Mouse (Mus musculus) kidney, embryonic 14.5 days (tissue): ENCODE data around the gene Inpp5k. TPM values are rescaled to one million over a fixed set of nuclear protein-coding genes. Genes with fewer than 3 reads are reported as not detected.

Experiments used
- ATAC-seq: fragments of 200-750 bp; cut with Nextera tagmentation; 2 replicates; pipeline ENCODE4 v1.8.0; 2017; ENCODE audit warnings: moderate number of reproducible peaks, mild to moderate bottlenecking, moderate TSS enrichment, moderate library complexity; ENCODE audit not compliant: low FRiP score, low TSS enrichment
- H3K27ac ChIP-seq: fragments of 300-500 bp; sonication (generic); 2 replicates; pipeline ENCODE4 v1.5.1; 2014; ENCODE audit warnings: low read depth, mild to moderate bottlenecking, low read length, moderate library complexity, mixed read lengths
- H3K27me3 ChIP-seq: fragments of 300-500 bp; sonication (generic); 2 replicates; pipeline ENCODE4 v1.6.1; 2014; ENCODE audit warnings: mild to moderate bottlenecking, low read length; ENCODE audit not compliant: control insufficient read depth, insufficient read depth
- H3K36me3 ChIP-seq: fragments of 300-500 bp; sonication (generic); 2 replicates; pipeline ENCODE4 v1.6.1; 2014; ENCODE audit warnings: low read length, mixed read lengths; ENCODE audit not compliant: control insufficient read depth, insufficient read depth
- H3K4me1 ChIP-seq: fragments of 300-500 bp; sonication (generic); 2 replicates; pipeline ENCODE4 v1.6.1; 2014; ENCODE audit warnings: low read length, mixed read lengths; ENCODE audit not compliant: control insufficient read depth, insufficient read depth
- H3K4me2 ChIP-seq: fragments of 300-500 bp; sonication (generic); replicated peaks from 2 replicates; pipeline ENCODE4 v1.6.1; 2014; ENCODE audit warnings: low read depth, mild to moderate bottlenecking, low read length
- H3K4me3 ChIP-seq: fragments of 300-500 bp; sonication (generic); 2 replicates; pipeline ENCODE4 v1.5.1; 2014; ENCODE audit warnings: mild to moderate bottlenecking, low read length
- H3K9ac ChIP-seq: fragments of 300-500 bp; sonication (generic); 2 replicates; pipeline ENCODE4 v1.6.1; 2014; ENCODE audit warnings: low read depth, mild to moderate bottlenecking, low read length, moderate library complexity
- H3K9me3 ChIP-seq: fragments of 300-500 bp; sonication (generic); 2 replicates; pipeline ENCODE4 v1.6.1; 2016; ENCODE audit warnings: low read length; ENCODE audit not compliant: control insufficient read depth
- WGBS: fragments of 180-500 bp; shearing (Covaris S2); extraction: QIAGEN DNeasy Blood & Tissue Kit; methylation state at CpG from one replicate; pipeline ENCODE4 v1.1.7; 2014; 5-methylcytosine and 5-hydroxymethylcytosine counted together
- polyA plus RNA-seq: library from polyadenylated mRNA; unstranded; fragments of >200 nt; fragmentation: Nextera tagmentation; extraction: Ambion mirVana; gene quantifications from 2 replicates; pipeline ENCODE4 v1.2.1, GENCODE M21; 2014

The Inpp5k gene
- 24.9 and 30.1 TPM in 2 replicates for polyA plus RNA-seq

- Histone ChIP-seq H3K36me3 (peaks cover 27% of the 10 kb centered on the region), H3K4me3 (peak within 1 kb of the TSS; percentile 62), H3K4me2 (peak within 1 kb of the TSS; percentile 77), H3K9ac (peak within 1 kb of the TSS; percentile 73), H3K9me3 (no peaks in the 10 kb centered on the region), H3K27me3 (no peaks in the 10 kb centered on the region), H3K4me1 (peaks cover 9% of the 10 kb centered on the region), H3K27ac (peak within 1 kb of the TSS; percentile 68; the same call in 1 of the 2 replicates)
- under 1% methylated on average over 53 of the region's 53 CpGs for WGBS
- ATAC-seq, result peak; percentile 97
Observed at GRCm38 (mm10) chr11:75630645-75631229, at the start of gene Inpp5k. Gene Inpp5k (plus strand): TSS chr11:75630988.

- Histone ChIP-seq H3K27ac (no peak overlapping the region), H3K9me3 (no peaks in the 10 kb centered on the region), H3K9ac (no peak overlapping the region), H3K36me3 (no peaks in the 10 kb centered on the region), H3K4me1 (no peaks in the 10 kb centered on the region; the same call in 1 of the 2 replicates), H3K4me2 (no peak overlapping the region), H3K4me3 (no peak overlapping the region), H3K27me3 (no peaks in the 10 kb centered on the region)
- WGBS, result 91% methylated on average over 7 of the region's 7 CpGs
- no peak for ATAC-seq
Observed at GRCm38 (mm10) chr11:75581495-75582149, 49.2 kb upstream of the Inpp5k start.

DNA sequence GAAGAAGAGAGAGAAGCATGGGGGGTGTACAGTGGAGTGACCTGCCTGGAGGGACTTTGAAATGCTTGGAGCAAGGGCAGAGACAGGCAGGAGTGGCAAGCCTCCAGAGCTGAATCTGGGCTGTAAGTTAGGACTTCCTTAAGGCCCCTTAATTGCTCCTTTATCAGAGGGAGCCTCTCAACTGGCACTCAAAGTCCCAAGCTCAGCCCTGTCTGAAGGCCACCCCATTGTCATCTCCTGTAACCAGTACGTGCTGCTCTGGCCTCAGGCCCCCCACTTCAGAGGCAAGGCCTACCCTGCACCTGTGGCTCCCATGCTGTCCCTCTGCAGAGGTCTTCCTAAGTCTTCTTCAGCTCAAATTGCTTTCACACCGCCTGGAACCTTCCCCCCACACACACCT is 47.3 kb upstream of the Inpp5k start:
- H3K9ac ChIP-seq, result no peak overlapping the region
- ATAC-seq, result no peak
- H3K9me3 ChIP-seq, result no peaks in the 10 kb centered on the region
- H3K27me3 ChIP-seq, result no peaks in the 10 kb centered on the region
- no peaks in the 10 kb centered on the region; the same call in 1 of the 2 replicates for H3K4me1 ChIP-seq
- H3K36me3 ChIP-seq, result no peaks in the 10 kb centered on the region
- 63% methylated on average over 2 of the region's 2 CpGs for WGBS
- H3K4me2 ChIP-seq, result no peak overlapping the region
- H3K4me3 ChIP-seq, result no peak overlapping the region
- no peak overlapping the region for H3K27ac ChIP-seq

DNA sequence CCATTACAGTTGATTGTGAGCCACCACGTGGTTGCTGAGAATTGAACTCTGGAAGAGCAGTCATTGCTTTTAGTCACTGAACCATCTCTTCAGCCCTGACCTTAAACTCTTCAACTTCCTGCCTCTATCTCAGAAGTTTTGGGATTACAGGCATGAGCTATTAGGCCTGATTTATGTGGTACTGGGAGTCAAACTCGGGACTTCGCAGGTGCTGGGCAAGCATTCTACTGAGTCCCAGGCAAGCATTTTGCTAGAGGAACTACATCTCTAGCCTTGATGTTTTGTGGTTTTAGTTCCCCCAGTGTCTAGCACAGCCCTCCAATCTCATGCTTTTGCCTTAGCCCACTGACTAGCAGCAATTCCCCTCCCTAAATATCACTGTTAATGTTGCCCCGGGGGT is 45.7 kb upstream of the Inpp5k start:
- Histone ChIP-seq H3K4me3 (no peak overlapping the region), H3K4me2 (no peak overlapping the region), H3K27ac (peak overlapping the region; percentile 7; the same call in 1 of the 2 replicates), H3K4me1 (peaks cover 11% of the 10 kb centered on the region), H3K9me3 (no peaks in the 10 kb centered on the region), H3K36me3 (no peaks in the 10 kb centered on the region), H3K9ac (no peak overlapping the region), H3K27me3 (no peaks in the 10 kb centered on the region)
- 24% methylated on average over 4 of the region's 4 CpGs for WGBS
- ATAC-seq, result no peak

DNA sequence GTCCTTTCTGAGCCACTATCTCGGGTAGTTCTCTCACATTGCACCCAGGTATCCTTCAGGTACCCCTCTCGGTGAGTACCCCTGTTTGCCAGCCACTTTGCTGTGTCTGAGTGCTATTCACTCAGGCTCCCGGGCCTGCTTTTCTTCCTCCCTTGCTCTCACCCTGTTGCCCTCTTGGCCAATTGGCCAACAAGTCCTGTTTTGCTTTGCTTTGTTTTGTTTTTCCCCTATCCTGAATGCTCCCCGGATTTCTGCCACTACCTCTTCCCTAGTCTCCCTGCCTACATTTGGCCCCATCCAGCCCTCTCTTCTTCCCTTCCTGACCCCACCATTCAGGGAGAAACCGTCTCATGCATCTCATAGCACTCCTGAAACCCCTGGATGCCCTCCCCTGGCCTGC is 44.8 kb upstream of the Inpp5k start:
- Histone ChIP-seq H3K9me3 (no peaks in the 10 kb centered on the region), H3K27me3 (no peaks in the 10 kb centered on the region), H3K4me1 (peaks cover 11% of the 10 kb centered on the region), H3K4me3 (no peak overlapping the region), H3K27ac (no peak overlapping the region), H3K4me2 (no peak overlapping the region), H3K9ac (no peak overlapping the region), H3K36me3 (no peaks in the 10 kb centered on the region)
- no peak for ATAC-seq
- WGBS, result 82% methylated on average over 5 of the region's 5 CpGs

DNA sequence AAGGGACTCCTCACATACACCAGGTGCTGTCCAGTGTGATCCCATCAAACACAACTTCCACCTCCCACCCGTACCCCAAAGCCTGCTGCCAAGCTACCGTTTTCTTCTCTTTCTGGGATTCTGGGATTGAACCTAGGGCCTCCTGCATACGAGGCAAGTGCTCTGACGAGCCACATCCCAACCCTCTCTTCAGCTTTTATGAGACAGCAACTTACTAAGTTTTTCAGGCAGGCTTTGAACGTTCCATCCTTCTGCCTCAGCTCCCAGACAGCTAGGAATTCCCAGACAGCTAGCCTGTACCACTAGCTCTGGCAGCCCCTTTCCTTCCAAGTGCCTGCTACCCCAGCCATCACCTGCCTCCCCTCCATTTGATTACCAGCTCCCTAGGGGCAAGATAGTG is 43.8 kb upstream of the Inpp5k start:
- H3K4me1 ChIP-seq, result peaks cover 11% of the 10 kb centered on the region
- no peaks in the 10 kb centered on the region for H3K27me3 ChIP-seq
- H3K27ac ChIP-seq, result no peak overlapping the region
- no peak overlapping the region for H3K4me2 ChIP-seq
- no peaks in the 10 kb centered on the region for H3K9me3 ChIP-seq
- no peak overlapping the region for H3K9ac ChIP-seq
- 88% methylated on average over 5 of the region's 5 CpGs for WGBS
- H3K4me3 ChIP-seq, result no peak overlapping the region
- no peak for ATAC-seq
- no peaks in the 10 kb centered on the region for H3K36me3 ChIP-seq

DNA sequence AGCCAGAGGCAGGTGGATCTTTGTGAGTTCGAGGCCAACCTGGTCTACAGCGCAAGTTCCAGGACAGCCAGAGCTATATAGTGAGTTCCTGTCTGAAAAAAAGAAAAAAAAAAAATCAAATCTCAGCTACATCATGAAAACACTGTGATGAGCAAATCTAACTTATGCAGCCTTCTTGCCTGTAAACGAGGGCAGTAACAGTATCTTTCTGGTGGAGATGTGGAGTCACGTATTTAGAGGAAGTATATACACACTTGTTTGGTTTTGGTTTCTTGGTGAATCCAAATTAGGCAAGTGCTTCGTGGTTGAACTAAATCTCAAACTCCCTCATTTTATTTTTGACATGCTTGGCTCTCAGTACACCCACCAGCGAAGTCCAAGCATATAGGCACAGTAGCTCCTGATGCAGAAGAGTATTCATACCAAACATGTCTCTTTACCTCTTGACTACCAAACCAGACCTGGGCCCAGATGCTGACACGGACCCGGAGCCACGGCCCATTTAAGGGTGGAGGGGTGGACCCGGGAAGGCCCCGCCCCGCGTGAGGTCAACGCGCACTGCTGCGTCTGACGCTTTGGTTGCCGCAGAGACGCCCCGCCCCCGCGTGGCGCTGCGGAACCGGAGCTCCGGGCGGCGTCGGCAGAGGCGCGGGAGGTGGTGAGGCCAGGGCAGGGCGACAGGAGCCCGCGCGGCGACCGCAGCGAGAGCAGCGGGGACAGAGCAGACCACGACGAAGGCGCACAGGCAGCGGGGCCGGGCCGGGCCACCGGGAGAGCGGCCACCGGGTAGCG is 43.1 kb upstream of the Inpp5k start, which contains the start of gene Pitpna:
TSS of gene Pitpna (plus strand) at position 605 of the 792 bp plus-strand sequence.
- Histone ChIP-seq H3K4me2 (peak within 1 kb of the TSS; percentile 92), H3K9ac (peak within 1 kb of the TSS; percentile 90), H3K36me3 (peaks cover under 1% of the 10 kb centered on the region; the same call in 1 of the 2 replicates), H3K27ac (peak within 1 kb of the TSS; percentile 86), H3K9me3 (no peaks in the 10 kb centered on the region), H3K4me3 (peak within 1 kb of the TSS; percentile 94), H3K4me1 (peaks cover 11% of the 10 kb centered on the region), H3K27me3 (no peaks in the 10 kb centered on the region)
- WGBS, result 6% methylated on average over 48 of the region's 49 CpGs
- ATAC-seq, result peak; percentile 91

- peak overlapping the region; percentile 92 for H3K4me2 ChIP-seq
- H3K9me3 ChIP-seq, result no peaks in the 10 kb centered on the region
- ATAC-seq, result peak; percentile 70
- peaks cover 11% of the 10 kb centered on the region for H3K4me1 ChIP-seq
- peak overlapping the region; percentile 90 for H3K9ac ChIP-seq
- peak overlapping the region; percentile 94 for H3K4me3 ChIP-seq
- peaks cover 8% of the 10 kb centered on the region; the same call in 1 of the 2 replicates for H3K36me3 ChIP-seq
- under 1% methylated on average over 37 of the region's 37 CpGs for WGBS
- H3K27me3 ChIP-seq, result no peaks in the 10 kb centered on the region
- H3K27ac ChIP-seq, result peak overlapping the region; percentile 86
Observed at GRCm38 (mm10) chr11:75588285-75588941, 42.4 kb upstream of the Inpp5k start.
